Mouse (Mus musculus): ENCODE data around the gene Cops7b.

Gene Cops7b

DNA sequence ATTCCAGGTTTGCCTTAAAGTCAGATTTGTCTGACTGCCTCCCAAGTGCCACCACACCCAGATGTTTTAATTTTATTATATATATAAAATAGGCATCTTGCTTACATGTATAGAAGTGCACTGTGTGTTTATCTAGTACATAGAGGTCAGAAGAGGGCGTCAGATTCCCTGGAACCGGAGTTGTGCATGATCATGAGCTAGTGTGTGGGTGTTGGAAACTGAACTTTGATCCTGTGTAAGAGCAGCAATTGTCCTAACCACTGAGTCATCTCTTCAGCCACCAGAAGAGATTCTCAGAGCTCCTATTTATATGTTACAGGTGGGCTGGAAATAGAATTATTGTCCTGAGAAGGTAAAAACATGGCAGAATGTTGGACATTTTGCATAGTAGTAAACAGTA, 17.4 kb downstream of the Cops7b start:
- no peak for DNase-seq

DNA sequence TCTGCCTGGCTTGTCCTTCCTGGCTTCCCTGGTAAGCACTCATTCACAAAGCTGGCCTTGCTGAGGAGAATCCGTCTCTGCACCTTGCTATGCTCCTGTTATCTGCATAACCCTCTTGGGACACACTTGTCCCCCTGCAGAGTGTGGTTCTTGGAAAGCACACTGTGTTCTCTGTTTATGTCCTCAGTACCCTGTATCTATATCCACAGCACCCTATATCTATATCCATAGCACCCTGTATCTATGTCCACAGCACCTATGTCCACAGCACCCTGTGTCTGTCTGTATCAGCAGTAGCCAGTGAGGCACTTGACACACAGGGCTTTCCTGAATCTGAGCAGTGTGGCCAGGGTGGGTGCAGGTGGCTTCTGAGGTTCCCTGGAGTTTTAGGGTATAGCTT, 28.2 kb downstream of the Cops7b start:
- no peak for DNase-seq

DNA sequence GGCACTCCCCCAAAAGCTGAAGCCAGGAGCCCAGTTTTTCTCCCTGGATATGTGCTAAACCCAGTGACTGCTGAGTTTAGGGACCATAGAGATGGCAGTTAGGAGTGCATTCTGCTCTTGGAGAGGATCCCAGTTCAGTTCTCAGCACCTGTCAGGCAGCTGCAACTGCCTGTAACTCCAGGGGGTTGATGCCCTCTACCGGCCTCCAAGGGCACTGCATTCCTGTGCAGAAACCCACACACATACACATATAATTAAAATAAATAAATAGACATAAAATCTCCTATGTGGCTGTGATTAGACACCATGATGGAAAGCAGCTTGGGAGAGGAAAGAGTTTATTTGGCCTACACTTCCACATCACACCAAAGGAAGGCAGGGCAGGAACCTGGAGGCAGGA, 29.4 kb downstream of the Cops7b start:
- no peak for DNase-seq

DNA sequence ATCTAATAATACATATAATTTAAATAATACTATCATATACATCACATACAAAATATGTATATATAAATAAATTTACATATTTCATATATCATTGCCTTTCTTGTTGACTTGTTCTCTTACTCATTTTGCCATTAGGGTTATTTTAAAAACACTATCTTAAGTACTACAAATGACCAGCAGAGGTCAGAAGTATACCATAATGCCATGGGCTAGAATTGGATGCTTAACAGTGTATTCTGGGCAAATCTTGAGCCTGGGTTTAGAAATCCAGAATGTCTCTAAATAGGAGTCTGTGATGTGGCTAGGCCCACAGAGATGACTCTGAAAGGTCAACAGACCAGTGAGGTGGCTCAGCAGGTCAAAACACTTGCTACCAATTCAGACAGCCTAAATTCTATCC, 31.6 kb downstream of the Cops7b start:
- no peak for DNase-seq

DNA sequence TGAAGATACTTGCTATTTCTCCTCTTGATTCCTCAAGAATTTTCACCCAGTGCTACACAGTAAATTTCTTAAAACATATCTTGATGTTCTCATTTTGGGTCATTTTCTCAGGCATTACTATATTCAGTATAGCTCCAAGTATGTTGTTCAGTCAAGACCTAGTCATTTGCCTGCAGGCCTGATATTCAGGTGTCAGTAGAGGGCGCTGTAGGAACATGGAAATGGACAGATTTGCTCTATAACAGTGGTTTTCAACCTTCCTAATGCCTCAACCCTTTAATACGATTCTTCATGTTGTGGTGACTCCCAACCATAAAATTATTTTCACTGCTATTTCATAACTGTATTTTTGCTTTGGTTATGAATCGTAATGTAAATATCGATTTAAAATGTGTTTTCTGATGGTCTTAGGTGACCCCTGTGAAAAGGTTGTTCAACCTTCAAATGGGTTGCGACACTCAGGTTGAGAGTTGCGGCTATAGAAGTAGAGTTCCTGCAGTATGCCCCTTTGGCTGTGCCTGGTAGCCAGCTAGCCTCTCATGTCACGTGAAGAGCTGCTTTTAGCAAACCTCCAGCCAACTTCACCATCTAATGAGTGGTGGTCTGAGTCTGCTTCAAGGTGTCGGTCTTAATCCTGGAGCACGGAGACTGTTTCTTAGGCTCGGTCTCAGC, 35.9 kb downstream of the Cops7b start:
- DNase-seq: peak; percentile 63 to 65

DNA sequence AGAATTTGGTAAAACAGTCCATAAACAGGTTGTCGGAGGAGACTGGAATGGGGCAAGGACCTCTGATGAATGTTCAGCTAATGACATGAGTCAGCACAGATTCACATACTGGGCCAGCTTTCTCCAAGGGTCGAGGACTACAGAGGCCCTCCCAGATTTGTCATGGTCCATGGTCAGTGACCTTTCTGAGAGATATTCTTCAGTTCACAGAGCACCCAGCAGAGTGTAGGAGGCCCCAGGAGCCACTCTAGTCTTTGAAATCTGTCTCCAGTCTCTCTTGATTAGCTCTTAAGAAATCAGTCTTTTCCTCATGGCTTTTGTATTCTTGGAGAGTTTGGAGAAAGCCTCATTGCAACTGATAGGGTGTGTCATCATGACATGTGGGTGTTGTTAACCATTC, 39.6 kb downstream of the Cops7b start:
- no peak for DNase-seq

DNA sequence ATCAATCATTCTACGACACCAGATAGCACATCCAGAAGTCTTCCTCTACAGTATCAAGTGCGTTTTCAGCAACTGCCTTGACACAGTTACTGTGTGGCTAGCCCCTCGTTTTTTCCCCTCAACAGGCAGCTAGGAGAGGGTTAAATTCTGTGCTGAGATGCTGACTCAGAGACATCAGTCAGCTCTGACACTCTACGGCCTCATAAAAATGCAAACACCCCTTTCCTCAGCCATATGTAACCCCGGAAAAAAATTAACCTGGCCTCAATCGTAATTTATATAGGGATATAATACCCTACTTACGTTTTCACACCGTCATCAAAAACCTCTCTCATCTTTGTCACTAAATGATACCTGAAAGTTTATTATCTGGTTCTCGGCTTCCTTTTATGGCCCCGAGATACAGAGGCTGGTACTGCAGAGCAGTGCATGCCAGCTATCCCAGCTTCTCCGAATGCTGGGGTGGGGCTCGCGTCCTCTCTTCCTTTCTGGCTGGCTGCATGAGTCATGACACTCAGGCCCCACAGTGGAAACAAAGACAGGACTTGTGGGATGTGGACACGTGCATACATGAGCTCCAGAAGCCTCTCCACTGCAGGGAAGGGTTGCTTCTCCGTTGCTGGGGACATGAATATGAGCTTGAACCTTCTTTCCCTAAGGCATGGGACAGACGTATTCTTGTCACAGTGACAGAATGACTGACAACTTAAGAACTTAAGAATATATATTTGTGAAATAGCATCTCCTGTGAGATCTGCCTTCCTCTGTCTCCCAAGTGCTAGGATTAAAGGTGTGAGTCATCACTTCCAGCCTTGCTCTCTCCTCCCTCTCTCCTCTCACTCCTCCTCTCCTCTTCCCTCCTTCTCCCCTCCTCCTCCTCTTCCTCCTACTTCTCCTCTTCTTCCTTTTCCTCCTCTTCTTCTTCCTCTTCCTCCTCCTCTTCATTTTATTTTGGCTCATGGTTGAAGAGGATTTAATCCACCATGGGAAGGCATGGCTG, 40.6 kb downstream of the Cops7b start:
- DNase-seq: no peak

DNA sequence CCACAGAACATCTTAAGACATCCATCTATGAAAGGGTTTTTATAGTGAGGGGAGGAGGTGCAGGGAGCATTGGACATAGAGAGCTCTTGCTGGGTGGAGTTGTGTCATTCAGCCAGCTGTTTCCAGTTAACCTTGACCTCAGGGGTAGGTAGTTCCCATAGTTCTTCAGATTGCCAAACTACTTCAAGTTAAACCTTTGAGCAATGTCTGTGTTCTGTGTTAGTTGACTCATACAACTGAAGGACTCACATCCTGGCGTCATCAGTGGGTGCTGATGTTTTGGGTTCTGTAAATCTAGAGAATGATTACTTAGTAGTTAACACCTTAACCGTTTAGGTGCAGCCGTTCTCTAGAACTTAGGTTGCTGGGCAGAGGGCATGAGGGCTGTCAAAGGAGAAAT, 45.6 kb downstream of the Cops7b start:
- DNase-seq: no peak

DNA sequence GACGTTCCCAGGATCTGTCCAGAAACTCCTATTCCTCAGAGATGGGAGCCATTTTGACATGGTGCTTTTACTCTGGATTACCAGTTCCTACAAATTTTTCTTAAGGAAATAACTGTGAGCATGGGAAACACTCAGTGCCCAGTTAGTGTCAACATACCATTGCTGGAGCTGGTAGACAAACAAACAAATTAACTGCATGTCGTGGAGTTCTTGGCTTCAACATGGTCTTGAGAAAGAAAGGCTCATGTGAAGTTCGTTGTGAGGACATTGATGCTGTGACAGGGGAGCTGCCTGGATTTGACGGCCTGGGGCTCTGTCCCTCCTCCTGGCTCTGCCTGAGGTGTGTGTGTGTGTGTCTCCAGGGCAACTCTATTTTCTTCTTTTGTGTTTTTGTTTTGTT, 47.2 kb downstream of the Cops7b start:
- DNase-seq: no peak

DNA sequence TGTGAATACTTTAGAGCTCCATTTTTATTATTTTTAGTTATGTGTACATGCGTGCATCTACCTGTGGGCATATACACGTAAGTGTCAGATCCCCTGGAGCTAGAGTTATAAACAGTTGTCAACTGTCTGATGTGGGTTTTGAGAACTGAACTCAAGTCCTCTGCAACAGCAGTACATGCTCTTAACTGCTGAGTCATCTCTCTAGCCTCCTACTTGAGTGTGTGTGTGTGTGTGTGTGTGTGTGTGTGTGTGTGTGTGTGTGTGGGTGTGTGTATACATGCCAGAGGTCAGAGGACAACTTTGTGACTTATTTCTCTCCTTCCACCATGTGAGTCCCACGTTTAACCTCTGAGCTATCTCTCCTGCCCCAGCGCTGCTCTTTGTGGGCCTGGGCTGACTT, 47.8 kb downstream of the Cops7b start:
- DNase-seq: no peak

DNA sequence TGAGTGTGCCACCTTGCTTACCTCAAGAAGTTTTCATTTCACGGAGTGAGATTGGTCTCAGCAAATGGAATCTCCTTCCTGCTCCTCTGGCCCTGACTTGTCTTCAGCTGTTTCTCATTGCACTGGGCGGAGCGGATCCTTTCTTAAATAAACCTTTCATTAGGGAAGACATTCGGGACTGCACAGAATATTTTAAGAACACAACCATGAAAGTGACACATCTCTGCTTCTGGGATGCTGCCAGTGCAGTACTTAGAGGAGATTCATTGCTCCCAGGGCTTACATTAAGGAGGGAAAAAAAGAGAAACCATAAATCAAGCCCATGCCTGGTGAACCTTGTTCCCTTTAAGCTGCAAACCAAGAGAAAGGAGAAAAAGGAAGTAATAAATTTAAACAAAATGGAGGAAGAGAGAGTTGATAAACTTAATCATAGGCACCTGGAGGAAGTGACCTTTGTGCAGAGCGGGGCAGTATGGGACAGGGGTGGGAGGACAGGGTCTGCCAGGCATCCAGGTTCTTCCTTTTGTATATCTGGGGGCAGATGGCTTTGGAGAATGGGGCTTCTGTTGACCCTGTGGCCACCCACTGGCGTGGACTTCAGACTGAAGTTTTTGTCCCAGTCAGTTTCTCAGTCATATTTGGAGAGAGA, 50.2 kb downstream of the Cops7b start:
- no peak for DNase-seq

DNA sequence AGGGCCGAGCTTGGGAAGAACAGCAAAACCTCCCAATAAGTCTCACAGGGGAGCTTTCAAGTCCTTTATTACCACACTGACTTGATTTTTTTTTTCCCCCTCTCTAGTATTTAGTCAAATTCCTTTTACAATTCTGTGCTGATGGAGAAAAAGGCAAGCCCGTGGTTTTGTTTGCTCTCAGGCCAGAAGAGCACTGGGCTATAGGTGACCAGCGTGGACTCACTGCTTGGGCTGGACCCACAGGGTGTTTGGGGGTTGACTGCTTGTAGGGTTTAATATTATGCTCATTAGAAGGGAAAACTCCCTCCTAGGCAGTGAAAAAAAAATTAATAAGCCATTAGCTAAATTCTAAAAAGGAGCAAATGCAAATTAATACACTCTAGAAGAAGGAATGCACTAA, 50.7 kb downstream of the Cops7b start:
- no peak for DNase-seq

DNA sequence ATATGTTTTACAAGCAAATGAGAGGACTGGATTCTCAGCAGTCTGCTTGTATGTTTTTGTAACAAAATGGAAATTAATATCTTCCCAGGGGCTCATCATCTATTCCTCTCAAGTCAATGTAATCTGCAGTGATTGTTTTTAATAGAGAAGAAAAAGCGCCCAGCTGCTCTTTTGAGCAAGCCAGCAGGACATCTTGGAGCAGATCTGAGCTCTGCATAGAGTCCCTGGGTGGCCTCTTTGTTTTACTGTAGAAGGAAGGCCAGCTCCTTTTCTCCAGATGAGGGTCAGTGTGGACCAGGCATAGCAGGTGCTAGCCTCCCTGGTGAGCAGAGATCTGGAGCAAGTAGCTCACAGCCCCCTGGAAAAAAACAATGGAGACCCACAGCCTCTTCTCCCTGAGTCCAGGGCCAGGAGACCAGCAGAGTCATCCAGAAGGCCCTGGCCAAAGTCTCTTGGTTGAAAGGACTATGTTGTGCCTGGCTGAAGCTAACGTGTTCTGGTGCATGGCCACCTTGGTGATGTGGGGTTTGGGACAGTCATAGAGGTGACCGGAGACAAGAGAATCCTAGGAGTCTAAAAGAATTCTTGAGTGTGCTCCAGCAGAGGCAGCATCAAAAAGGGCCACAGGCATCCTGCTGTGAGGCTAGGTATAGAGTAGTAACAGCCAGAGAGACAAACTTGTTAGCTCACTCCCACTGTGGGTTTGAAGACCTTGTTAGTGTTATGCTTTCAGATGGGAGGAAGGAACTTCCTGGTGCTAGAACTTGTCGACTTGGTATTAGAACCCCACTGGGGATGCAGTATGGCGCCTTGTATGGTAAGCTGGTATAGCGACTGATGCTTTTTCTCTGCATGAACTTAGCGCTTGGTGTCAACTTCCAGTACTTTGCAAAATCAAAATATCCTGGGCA, 51.4 kb downstream of the Cops7b start:
- DNase-seq: no peak

DNA sequence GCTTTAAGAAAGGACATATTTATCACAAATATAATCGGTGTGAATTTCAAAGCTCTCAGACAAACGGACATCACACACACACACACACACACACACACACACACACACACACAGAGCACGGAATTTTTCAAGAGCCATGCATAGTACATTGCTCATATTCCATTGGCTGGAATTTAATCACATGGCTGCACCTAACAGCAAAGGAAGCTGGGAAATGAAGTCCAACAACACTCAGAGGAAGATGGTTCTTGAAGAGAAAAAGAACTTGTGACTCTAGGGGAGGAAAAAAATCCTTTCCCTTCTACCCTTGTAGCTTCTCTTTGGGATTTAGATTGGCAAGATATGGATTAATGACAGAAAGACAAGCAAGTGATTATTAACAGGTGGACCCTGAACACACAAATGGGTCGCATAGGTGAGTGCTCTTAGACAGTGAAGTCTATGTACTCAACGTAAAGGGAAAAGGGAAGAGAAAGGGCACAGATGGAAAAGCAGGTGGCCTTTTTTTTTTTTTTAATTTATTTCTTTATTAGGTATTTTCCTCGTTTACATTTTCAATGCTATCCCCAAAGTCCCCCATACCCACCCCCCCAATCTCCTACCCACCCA, 52.2 kb downstream of the Cops7b start:
- DNase-seq: no peak

DNA sequence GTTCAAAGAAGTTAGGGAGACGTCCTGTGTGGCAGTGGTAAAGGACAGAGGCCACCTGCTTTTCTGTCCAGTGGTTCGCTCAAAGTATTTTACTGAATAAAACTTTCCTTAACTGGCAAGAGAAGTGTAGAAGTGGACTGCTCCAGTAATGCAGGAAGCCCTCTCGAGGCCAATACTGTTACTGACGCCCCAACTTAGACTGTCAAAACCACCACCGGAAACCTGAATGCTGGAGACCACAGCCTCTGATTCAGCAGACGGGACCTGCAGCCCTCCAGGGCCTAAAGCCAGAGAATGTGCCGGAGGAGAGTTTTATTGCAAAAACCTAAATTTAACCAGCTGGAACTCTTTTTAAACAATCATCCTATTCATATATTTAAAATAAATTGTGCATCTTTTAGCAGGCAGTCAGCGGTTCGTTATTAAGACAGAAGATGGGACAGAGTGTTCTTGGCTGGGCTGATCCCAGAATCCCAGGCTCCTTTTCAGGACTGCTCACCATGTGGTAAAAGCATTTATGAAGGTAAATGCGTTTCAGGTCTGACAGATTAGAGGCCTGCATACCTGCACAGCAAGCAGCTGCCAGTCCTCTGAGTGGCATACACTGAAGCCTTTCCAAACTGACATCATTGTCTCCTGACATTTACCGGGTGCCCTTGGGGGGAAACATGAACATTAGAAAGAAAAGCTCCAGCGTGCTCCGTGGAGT, 60.6 kb downstream of the Cops7b start:
- DNase-seq: no peak

DNA sequence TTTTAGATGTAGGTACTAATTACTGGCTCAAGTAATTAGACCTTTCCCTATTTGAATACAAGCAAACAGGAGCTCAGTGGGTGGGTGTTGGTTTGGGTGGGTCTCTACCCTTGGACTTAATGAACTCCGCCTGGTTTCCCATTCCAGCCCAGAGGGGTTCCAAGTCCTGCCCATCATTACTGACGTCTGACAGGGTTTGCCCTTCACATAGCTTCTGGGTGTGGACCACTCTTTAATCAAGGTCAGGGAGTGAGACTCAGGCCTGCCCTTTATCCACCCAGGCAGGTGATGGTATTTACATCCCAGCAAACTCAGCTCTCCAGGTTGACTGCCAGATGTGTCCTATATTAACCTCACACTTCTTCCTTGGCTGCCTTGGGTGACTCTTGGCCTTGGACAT, 64.8 kb downstream of the Cops7b start:
- no peak for DNase-seq

DNA sequence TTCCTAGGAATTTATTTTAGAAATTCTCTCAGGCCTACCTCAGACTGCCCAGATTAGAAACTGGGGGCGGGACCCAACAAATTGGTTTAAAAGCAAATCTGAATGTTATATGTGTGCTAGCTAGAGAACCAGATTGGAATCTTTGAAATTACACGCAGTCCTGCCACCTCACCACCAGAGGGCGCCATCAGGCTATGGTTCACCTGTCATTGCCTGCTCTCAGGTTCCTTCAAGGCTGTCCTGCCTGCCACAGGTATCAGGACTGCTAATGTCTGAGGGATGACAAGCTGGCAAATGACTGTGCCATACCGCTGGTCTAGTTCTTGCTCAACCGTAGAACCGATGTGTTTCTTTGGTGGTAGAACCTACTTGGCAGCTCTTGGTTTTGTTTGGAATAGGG, 67.6 kb downstream of the Cops7b start:
- peak; percentile 66 to 79 for DNase-seq

DNA sequence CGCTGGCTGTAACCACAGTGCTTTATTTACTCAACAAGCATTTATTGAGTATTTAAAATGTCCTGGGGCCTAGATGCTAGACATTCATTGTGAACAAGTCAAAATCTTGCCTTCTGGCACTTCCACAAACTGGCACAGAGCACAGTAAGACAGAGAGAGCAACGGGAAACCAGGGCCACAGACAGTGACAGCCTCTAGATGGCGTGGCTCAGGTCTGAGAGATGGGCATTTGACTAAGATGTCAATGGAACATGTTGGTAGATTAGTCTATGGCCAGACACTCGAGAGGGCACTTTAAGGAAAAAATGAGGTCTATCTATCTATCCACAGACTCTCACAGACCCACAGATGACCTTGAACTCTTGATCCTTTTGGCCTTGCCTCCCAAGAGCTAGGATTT, 70.0 kb downstream of the Cops7b start:
- DNase-seq: peak in 1 of 2 experiments; percentile 12

DNA sequence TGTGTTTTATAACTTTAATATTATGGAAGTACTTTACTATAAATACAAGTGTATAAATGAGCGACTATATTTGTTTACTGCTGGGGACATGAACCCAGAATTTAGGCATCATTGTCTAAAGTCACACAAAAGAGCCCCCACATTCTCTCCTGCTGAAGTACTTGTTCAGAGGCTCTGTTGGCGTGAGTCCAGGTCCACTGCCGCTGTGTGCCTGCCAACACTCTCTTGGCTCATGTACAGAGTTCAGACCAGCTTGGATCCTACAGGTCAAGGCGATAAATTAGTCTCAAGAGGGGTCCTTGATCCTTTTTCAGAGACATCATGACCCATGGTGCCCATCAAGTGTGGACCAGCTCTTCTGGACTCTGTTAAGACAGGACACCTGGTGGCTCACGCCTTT, 74.4 kb downstream of the Cops7b start:
- DNase-seq: no peak

All from cerebellum, adult 18-20 months (tissue).